Mouse (Mus musculus) thymus, postnatal 0 days (tissue): ENCODE data around the gene Atxn1. TPM values are rescaled to one million over a fixed set of nuclear protein-coding genes. Genes with fewer than 3 reads are reported as not detected.

Experiments used
- DNase-seq: peaks from one replicate; pipeline ENCODE4 v3.0.0-alpha.2; 2015; ENCODE audit warnings: low spot score
- polyA plus RNA-seq: library from polyadenylated mRNA; unstranded; fragments of >200 nt; fragmentation: Nextera tagmentation; extraction: Ambion mirVana; gene quantifications from 2 replicates; pipeline ENCODE4 v1.2.1, GENCODE M21; 2015

Atxn1 gene
- polyA plus RNA-seq, 1 experiment from 2014 or later, result 6.3 TPM

DNA sequence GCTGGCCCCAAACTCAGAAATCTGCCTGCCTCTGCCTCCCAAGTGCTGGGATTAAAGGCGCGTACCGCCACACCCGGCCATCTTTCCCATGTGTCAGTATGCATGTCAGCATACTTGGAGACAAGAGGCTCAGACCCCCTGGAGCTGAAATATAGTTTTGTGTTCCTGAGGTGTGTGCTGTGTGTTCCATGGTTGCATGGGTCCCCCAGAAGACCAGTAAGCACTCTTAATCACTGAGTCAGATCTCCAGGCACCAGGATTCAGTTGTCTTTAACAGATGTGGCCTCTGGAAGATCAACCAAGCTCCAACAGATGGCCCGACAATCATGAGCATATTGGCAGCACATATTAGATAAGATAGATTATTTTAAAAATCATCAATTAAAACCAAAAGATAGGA, 62.4 kb downstream of the Atxn1 start:
- DNase-seq, result no peak

GRCm38 (mm10) chr13:45900776-45901175, 64.0 kb downstream of the Atxn1 start:
- DNase-seq, result no peak

DNA sequence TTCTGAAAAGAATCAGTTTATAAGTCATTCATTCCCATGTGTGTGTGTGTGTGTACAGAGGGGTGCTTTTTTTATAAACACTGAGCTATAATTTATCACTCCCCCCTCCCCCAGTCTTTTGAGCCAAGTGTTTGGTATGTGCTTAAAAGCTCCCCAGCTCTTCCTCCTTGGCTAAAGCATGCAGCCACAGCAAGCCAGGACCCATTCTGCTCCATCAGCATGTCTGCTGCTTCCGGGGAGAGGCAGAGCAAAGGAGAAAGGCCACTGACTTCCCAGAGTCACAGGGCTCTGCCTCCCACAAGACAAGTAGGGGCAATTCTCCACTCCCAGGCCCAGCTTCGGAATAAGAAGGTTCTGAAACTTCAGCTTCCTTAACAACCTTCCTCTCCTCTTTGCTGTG, 67.2 kb downstream of the Atxn1 start:
- DNase-seq, result no peak

- DNase-seq, result no peak
Observed at GRCm38 (mm10) chr13:45894760-45895159, 70.0 kb downstream of the Atxn1 start.

- DNase-seq, result no peak
Observed at GRCm38 (mm10) chr13:45894234-45894633, 70.6 kb downstream of the Atxn1 start.

DNA sequence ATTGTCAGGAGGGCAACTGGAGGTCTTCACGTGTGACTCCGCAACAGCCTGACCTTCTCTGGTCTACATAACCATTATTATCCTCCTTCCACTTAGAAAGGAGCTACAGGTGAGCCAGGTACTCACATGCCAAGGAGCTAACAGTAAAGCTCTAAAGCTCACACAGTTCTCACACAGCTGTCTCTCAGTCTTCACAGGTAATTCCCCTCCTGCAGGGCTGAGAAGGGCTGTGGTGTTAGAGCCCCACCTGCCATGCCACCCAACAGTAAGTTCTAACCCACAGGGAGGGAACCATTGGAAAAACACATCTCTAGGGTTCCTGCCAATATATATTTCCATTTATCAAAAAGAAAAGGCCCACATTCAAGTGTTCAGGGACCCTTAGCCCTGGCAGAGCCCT, 73.7 kb downstream of the Atxn1 start:
- no peak for DNase-seq

DNA sequence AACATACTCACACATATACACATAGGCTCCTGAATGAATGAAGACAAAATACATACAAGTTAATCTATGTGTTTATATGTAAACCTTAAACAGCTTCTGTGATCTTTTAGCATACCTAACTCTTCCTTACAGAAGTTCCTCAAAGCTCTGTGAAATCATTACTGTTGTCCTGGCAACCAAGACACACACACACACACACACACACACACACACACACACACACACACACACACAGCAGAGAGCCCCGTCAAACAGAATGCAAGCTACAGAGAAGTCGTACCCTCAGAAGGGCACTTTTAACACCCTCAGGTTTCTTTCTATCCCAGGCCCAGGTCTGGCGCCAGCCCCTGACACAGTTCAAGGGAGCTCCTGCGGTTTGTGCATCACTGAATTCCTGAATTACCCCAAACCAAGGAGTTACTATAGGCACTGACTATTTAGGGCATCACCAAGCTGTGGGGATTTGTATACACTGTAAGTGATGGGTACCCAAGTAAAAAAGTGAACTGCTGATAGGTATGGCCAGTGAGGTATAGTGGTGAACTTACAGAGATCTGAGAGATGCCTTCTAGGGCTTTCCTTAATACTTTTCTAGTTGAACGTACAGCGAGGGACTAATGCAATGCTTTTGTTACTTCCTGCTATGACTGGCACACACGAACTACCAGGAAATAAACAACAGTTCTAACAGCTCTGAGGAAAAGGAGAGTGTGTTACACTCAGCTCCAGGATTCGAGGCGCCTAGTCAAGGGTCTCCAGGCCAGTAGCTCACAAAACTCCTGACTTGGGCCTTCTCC, 75.7 kb downstream of the Atxn1 start:
- no peak for DNase-seq

- no peak for DNase-seq
Observed at GRCm38 (mm10) chr13:45884878-45885277, 79.9 kb downstream of the Atxn1 start.

DNA sequence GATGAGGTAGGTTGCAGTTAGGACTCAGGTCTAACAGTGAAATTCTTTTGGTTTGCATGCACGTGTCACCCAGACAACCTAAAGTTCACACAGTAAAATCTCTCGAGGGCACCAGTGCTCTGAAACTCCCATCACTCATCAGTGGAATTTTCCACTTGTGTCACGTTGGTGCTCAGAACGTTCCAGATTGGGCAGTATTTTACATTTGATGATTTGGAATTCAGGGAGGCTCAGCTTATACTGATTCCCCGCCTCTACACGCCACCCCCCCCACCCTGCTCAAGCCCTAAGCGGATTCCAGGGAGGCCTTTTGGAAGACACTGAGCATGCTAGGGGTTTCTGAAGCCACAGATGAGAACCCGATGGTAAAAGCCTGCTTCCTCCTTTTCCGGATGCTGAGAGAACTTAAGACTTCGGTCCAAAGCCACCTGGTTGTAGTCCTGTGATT, 81.0 kb downstream of the Atxn1 start:
- no peak for DNase-seq

GRCm38 (mm10) chr13:45882976-45883440, 81.8 kb downstream of the Atxn1 start:
- no peak for DNase-seq

DNA sequence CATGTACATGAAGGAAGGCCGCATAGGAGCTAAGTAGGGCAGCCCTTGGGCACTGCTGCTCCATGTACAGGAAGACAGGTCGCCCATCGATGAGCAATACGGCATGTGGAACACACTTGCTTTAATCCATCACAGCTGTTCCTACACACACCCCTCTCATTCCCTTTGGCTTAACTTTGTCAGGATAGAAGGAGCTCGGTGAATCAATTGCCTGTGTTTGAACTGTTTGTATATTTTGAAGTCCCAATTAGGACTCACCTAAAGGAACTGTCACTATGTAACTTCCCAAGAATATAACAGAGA, 84.3 kb downstream of the Atxn1 start:
- DNase-seq, result no peak

GRCm38 (mm10) chr13:45879746-45880542, 84.9 kb downstream of the Atxn1 start:
- DNase-seq, result no peak

- peak; percentile 45 for DNase-seq
Observed at GRCm38 (mm10) chr13:45876939-45877338, 87.9 kb downstream of the Atxn1 start.

DNA sequence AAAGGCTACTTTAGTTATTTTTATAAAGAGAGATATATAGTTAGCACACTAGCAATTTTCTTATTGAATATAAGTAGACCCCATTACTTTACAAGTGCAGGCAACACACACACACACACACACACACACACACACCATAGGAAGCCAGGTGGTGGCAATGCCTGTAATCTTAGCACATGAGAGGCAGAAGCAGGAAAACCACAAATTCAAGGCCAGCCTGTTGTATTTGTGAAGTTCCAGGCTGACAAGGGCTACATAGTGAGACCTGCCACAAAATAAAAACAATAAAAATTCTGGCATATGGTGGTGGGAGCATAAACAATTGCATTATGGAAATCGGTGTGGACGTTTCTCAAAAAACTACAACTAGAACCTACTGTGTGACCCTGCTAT, 88.4 kb downstream of the Atxn1 start:
- DNase-seq, result peak; percentile 74

DNA sequence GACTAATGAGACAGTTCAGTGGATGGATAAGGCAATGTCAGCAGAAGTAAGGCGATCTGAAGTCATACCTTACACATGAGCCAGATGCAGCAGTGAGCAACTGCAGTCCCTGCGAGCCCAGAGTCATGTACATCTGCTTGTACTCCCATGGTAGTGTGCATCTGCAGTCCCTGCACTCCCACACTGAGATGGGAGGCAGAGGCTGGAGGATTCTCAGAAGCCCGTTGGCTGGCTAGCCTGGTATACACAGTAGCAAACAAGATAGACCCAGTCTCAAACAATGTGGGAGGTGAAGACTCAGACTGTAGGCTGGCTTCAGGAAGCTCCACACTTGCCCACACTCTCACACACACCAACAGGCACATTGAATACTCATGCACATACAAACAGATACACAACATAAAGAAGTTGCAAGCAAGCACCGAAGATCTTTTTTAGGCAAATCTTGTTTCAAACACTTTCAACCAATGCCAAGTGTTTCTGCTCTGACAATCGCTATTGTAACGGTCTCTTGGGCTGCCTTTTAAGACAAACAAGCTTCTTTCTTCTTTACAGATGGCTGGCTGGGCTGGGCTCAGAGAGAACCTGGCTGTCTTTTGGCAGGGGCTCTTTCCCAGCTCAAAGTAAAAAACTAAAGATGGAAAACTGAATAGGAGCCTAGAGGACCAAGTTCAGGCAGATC, 89.0 kb downstream of the Atxn1 start:
- DNase-seq, result peak; percentile 65

- no peak for DNase-seq
Observed at GRCm38 (mm10) chr13:45874196-45874595, 90.6 kb downstream of the Atxn1 start.

DNA sequence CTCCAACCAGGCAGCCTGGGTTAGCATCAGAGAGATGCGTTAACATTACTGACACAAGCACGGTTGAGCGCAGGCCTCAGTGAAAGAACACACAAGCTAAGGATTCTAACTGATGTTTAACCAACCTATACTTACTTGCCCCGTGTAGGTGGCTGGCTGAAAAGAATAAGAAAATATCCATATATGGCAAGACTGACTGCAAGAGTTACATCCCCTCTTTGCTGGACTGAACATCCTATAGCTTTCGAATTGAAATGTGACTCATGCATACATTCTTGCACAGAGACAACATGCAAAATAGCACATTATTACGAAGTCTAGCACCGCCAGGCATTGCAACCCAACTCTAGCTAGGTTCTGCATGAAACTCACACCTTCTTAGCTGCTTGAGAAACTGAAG, 91.8 kb downstream of the Atxn1 start:
- DNase-seq, result no peak

GRCm38 (mm10) chr13:45872041-45872746, 92.6 kb downstream of the Atxn1 start:
- peak; percentile 70 for DNase-seq

- DNase-seq, result peak; percentile 67
Observed at GRCm38 (mm10) chr13:45871554-45871953, 93.3 kb downstream of the Atxn1 start.

- no peak for DNase-seq
Observed at GRCm38 (mm10) chr13:45868886-45869285, 95.9 kb downstream of the Atxn1 start.

DNA sequence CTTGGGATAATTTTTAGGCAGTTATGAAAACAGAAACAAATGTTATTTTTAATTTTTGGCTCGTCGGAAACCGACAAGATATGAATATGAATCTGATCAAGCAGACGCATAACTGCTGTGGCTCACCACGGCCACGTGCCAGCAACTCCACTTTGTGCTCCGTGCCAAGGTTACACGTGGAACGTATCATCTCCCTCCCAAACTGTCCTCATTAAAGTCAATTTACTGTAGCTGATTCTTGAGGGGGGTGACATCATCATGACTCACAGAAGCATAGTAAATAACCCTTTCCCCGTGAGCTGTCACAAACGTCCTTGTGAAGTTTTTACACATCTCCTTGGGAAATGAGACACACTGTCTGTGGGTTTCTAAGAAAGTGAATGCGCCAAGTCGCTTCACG, 97.5 kb downstream of the Atxn1 start:
- no peak for DNase-seq
